Mouse (Mus musculus) embryo, embryonic 10.5 days (tissue): ENCODE measurements around the gene Gm14496.
"Not testable (repeated sequence)": the region's sequence is repeated elsewhere in the genome, so short reads cannot be mapped to it uniquely, and the experiment has no call there.

Source experiments
- DNase-seq: peaks from one replicate; pipeline ENCODE4 v3.0.0-alpha.2; 2015; ENCODE audit warnings: low spot score

Gene Gm14496

GRCm38 (mm10) chr2:181990829-181991228, at the start of gene Gm14496:
Gene Gm14496, plus strand, starts transcription at chr2:181991129.
- no peak for DNase-seq

GRCm38 (mm10) chr2:181952747-181953680, 37.9 kb upstream of the Gm14496 start:
- peak; percentile 69 for DNase-seq

- DNase-seq = no peak
Measured at GRCm38 (mm10) chr2:181968395-181968794, 22.5 kb upstream of the Gm14496 start.

GRCm38 (mm10) chr2:181969187-181969586, 21.7 kb upstream of the Gm14496 start:
- no peak for DNase-seq

GRCm38 (mm10) chr2:181981969-181982368, 9.0 kb upstream of the Gm14496 start:
- not testable (repeated sequence) for DNase-seq
